Mouse (Mus musculus): ENCODE results near the gene Sept11. TPM values are rescaled to one million over a fixed set of nuclear protein-coding genes. Genes with fewer than 3 reads are reported as not detected.

Sept11 gene
- polyA plus RNA-seq, 1 experiment from 2014 or later, result 115 TPM

GRCm38 (mm10) chr5:93097204-93097906, 4.1 kb downstream of the Sept11 start:
- 78% methylated on average over 13 of the region's 13 CpGs for WGBS
- Histone ChIP-seq H3K27me3 (replicated peaks) (no peaks in the 10 kb centered on the region), H3K9me3 (replicated peaks) (no peaks in the 10 kb centered on the region), H3K9ac (no peak overlapping the region), H3K4me2 (no peak overlapping the region), H3K4me1 (replicated peaks) (peaks cover 65% of the 10 kb centered on the region), H3K36me3 (peaks cover under 1% of the 10 kb centered on the region; the same call in 1 of the 2 replicates), H3K4me3 (no peak overlapping the region), H3K27ac (ENCODE audit: poor library complexity, severe bottlenecking) (no peak overlapping the region)
- no peak for ATAC-seq (ENCODE audit: insufficient number of reproducible peaks, low FRiP score)

GRCm38 (mm10) chr5:93098219-93098618, 5.0 kb downstream of the Sept11 start:
- Histone ChIP-seq H3K4me2 (no peak overlapping the region), H3K9ac (no peak overlapping the region), H3K4me3 (no peak overlapping the region), H3K27ac (ENCODE audit: poor library complexity, severe bottlenecking) (no peak overlapping the region), H3K27me3 (replicated peaks) (no peaks in the 10 kb centered on the region), H3K4me1 (replicated peaks) (peaks cover 64% of the 10 kb centered on the region), H3K9me3 (replicated peaks) (no peaks in the 10 kb centered on the region), H3K36me3 (peaks cover 4% of the 10 kb centered on the region; the same call in 1 of the 2 replicates)
- no peak for ATAC-seq (ENCODE audit: insufficient number of reproducible peaks, low FRiP score)
- WGBS, result 67% methylated on average over 6 of the region's 6 CpGs

GRCm38 (mm10) chr5:93098811-93099210, 5.6 kb downstream of the Sept11 start:
- Histone ChIP-seq H3K27me3 (replicated peaks) (no peaks in the 10 kb centered on the region), H3K9ac (no peak overlapping the region), H3K4me3 (no peak overlapping the region), H3K9me3 (replicated peaks) (no peaks in the 10 kb centered on the region), H3K4me2 (no peak overlapping the region), H3K4me1 (replicated peaks) (peaks cover 64% of the 10 kb centered on the region), H3K36me3 (peaks cover 4% of the 10 kb centered on the region; the same call in 1 of the 2 replicates), H3K27ac (ENCODE audit: poor library complexity, severe bottlenecking) (no peak overlapping the region)
- no peak for ATAC-seq (ENCODE audit: insufficient number of reproducible peaks, low FRiP score)
- 47% methylated on average over 14 of the region's 14 CpGs for WGBS

- Histone ChIP-seq H3K4me2 (no peak overlapping the region), H3K4me1 (replicated peaks) (peaks cover 51% of the 10 kb centered on the region)
- no peak for ATAC-seq (ENCODE audit: insufficient number of reproducible peaks, low FRiP score)
Observed at GRCm38 (mm10) chr5:93100906-93101305, 7.7 kb downstream of the Sept11 start.

GRCm38 (mm10) chr5:93101371-93101791, 8.1 kb downstream of the Sept11 start:
- 53% methylated on average over 8 of the region's 8 CpGs for WGBS
- no peak overlapping the region for H3K4me2 ChIP-seq
- no peak overlapping the region for H3K4me3 ChIP-seq
- peaks cover 49% of the 10 kb centered on the region for H3K4me1 ChIP-seq (replicated peaks)
- no peak overlapping the region for H3K9ac ChIP-seq
- peaks cover 4% of the 10 kb centered on the region; the same call in 1 of the 2 replicates for H3K36me3 ChIP-seq
- H3K9me3 ChIP-seq (replicated peaks), result no peaks in the 10 kb centered on the region
- no peaks in the 10 kb centered on the region for H3K27me3 ChIP-seq (replicated peaks)
- H3K27ac ChIP-seq (ENCODE audit: poor library complexity, severe bottlenecking), result 0 out of 2 replicates have a peak overlapping the region, but pooled peaks have one; percentile 29
- ATAC-seq (ENCODE audit: insufficient number of reproducible peaks, low FRiP score), result peak; percentile 54; the same call in 1 of the 2 replicates

More at GRCm38 (mm10) chr5:93100906-93101305, 7.7 kb downstream of the Sept11 start:
- 0 out of 2 replicates have a peak overlapping the region, but pooled peaks have one; percentile 29 for H3K27ac ChIP-seq (ENCODE audit: poor library complexity, severe bottlenecking)
- 68% methylated on average over 4 of the region's 4 CpGs for WGBS
- H3K4me3 ChIP-seq, result no peak overlapping the region
- H3K36me3 ChIP-seq, result peaks cover 4% of the 10 kb centered on the region; the same call in 1 of the 2 replicates
- H3K27me3 ChIP-seq (replicated peaks), result no peaks in the 10 kb centered on the region
- no peaks in the 10 kb centered on the region for H3K9me3 ChIP-seq (replicated peaks)
- no peak overlapping the region for H3K9ac ChIP-seq

- Histone ChIP-seq H3K4me1 (replicated peaks) (peaks cover 27% of the 10 kb centered on the region), H3K9me3 (replicated peaks) (no peaks in the 10 kb centered on the region), H3K4me2 (no peak overlapping the region), H3K4me3 (no peak overlapping the region), H3K9ac (no peak overlapping the region), H3K36me3 (peaks cover 4% of the 10 kb centered on the region; the same call in 1 of the 2 replicates), H3K27ac (ENCODE audit: poor library complexity, severe bottlenecking) (no peak overlapping the region), H3K27me3 (replicated peaks) (no peaks in the 10 kb centered on the region)
- 77% methylated on average over 8 of the region's 8 CpGs for WGBS
- ATAC-seq (ENCODE audit: insufficient number of reproducible peaks, low FRiP score), result no peak
Observed at GRCm38 (mm10) chr5:93103603-93104002, 10.4 kb downstream of the Sept11 start.

- H3K36me3 ChIP-seq, result peaks cover 8% of the 10 kb centered on the region; the same call in 1 of the 2 replicates
- WGBS, result 62% methylated on average over 4 of the region's 5 CpGs
- H3K4me3 ChIP-seq, result no peak overlapping the region
- no peaks in the 10 kb centered on the region for H3K27me3 ChIP-seq (replicated peaks)
- H3K4me1 ChIP-seq (replicated peaks), result peaks cover 16% of the 10 kb centered on the region
- no peak overlapping the region for H3K4me2 ChIP-seq
- no peak overlapping the region for H3K9ac ChIP-seq
- no peak for ATAC-seq (ENCODE audit: insufficient number of reproducible peaks, low FRiP score)
- H3K27ac ChIP-seq (ENCODE audit: poor library complexity, severe bottlenecking), result no peak overlapping the region
- H3K9me3 ChIP-seq (replicated peaks), result no peaks in the 10 kb centered on the region
Observed at GRCm38 (mm10) chr5:93104987-93105823, 12.0 kb downstream of the Sept11 start.

GRCm38 (mm10) chr5:93106048-93106447, 12.8 kb downstream of the Sept11 start:
- Histone ChIP-seq H3K9ac (no peak overlapping the region), H3K9me3 (replicated peaks) (no peaks in the 10 kb centered on the region), H3K4me2 (no peak overlapping the region), H3K36me3 (peaks cover 8% of the 10 kb centered on the region; the same call in 1 of the 2 replicates), H3K4me3 (no peak overlapping the region), H3K4me1 (replicated peaks) (peaks cover 8% of the 10 kb centered on the region), H3K27ac (ENCODE audit: poor library complexity, severe bottlenecking) (no peak overlapping the region), H3K27me3 (replicated peaks) (no peaks in the 10 kb centered on the region)
- 91% methylated on average over 4 of the region's 4 CpGs for WGBS
- no peak for ATAC-seq (ENCODE audit: insufficient number of reproducible peaks, low FRiP score)

GRCm38 (mm10) chr5:93108703-93109102, 15.5 kb downstream of the Sept11 start:
- no peaks in the 10 kb centered on the region for H3K9me3 ChIP-seq (replicated peaks)
- no peak overlapping the region for H3K9ac ChIP-seq
- no peak overlapping the region for H3K4me2 ChIP-seq
- peaks cover 8% of the 10 kb centered on the region for H3K36me3 ChIP-seq
- no peak overlapping the region for H3K4me3 ChIP-seq
- no peaks in the 10 kb centered on the region for H3K27me3 ChIP-seq (replicated peaks)
- no peak overlapping the region for H3K27ac ChIP-seq (ENCODE audit: poor library complexity, severe bottlenecking)
- no peak for ATAC-seq (ENCODE audit: insufficient number of reproducible peaks, low FRiP score)
- 90% methylated on average over 4 of the region's 4 CpGs for WGBS
- H3K4me1 ChIP-seq (replicated peaks), result peaks cover 8% of the 10 kb centered on the region; the same call in 1 of the 2 replicates

- ATAC-seq (ENCODE audit: insufficient number of reproducible peaks, low FRiP score), result no peak
- no peaks in the 10 kb centered on the region for H3K9me3 ChIP-seq (replicated peaks)
- 84% methylated on average over 2 of the region's 2 CpGs for WGBS
Observed at GRCm38 (mm10) chr5:93109555-93109954, 16.3 kb downstream of the Sept11 start.

GRCm38 (mm10) chr5:93112290-93112689, 19.1 kb downstream of the Sept11 start:
- Histone ChIP-seq H3K27me3 (replicated peaks) (no peaks in the 10 kb centered on the region), H3K36me3 (peaks cover 8% of the 10 kb centered on the region), H3K4me1 (replicated peaks) (peaks cover 27% of the 10 kb centered on the region), H3K4me3 (no peak overlapping the region), H3K9me3 (replicated peaks) (no peaks in the 10 kb centered on the region), H3K4me2 (no peak overlapping the region), H3K9ac (no peak overlapping the region), H3K27ac (ENCODE audit: poor library complexity, severe bottlenecking) (no peak overlapping the region)
- ATAC-seq (ENCODE audit: insufficient number of reproducible peaks, low FRiP score), result no peak
- 85% methylated on average over 3 of the region's 3 CpGs for WGBS

More at GRCm38 (mm10) chr5:93109555-93109954, 16.3 kb downstream of the Sept11 start:
- no peak overlapping the region for H3K9ac ChIP-seq
- no peak overlapping the region for H3K27ac ChIP-seq (ENCODE audit: poor library complexity, severe bottlenecking)
- no peak overlapping the region for H3K4me2 ChIP-seq
- peaks cover 8% of the 10 kb centered on the region for H3K36me3 ChIP-seq
- peaks cover 12% of the 10 kb centered on the region for H3K4me1 ChIP-seq (replicated peaks)
- H3K4me3 ChIP-seq, result no peak overlapping the region
- H3K27me3 ChIP-seq (replicated peaks), result no peaks in the 10 kb centered on the region
